Mouse (Mus musculus) myocyte (in vitro differentiated cells): ENCODE measurements around the gene Mrpl43. TPM values are rescaled to one million over a fixed set of nuclear protein-coding genes. Genes with fewer than 3 reads are reported as not detected.

ENCODE experiments used
- H3K27me3 ChIP-seq: one replicate; pipeline ENCODE4 v1.6.1; 2011; ENCODE audit not compliant: control insufficient read depth, insufficient read depth, insufficient read length
- H3K36me3 ChIP-seq: one replicate; pipeline ENCODE4 v1.6.1; 2011; ENCODE audit not compliant: control insufficient read depth, insufficient read depth
- H3K4me2 ChIP-seq: one replicate; pipeline ENCODE4 v1.6.1; 2011; ENCODE audit warnings: low read depth, control low read depth
- H3K4me3 ChIP-seq: one replicate; pipeline ENCODE4 v1.5.1; 2011; ENCODE audit warnings: mild to moderate bottlenecking, control low read depth, moderate library complexity
- H3K79me2 ChIP-seq: one replicate; pipeline ENCODE4 v1.6.1; 2011; ENCODE audit not compliant: control insufficient read depth, insufficient read depth
- H3ac ChIP-seq: one replicate; pipeline ENCODE4 v1.6.1; 2011; ENCODE audit not compliant: control insufficient read depth, insufficient read length
- CEBPB ChIP-seq: IDR thresholded peaks from 2 replicates; pipeline ENCODE4 v1.6.1; 2011; ENCODE audit warnings: mild to moderate bottlenecking, moderate library complexity; ENCODE audit not compliant: poor library complexity, insufficient read depth, severe bottlenecking
- E2F4 ChIP-seq: IDR thresholded peaks from one replicate; pipeline ENCODE4 v1.6.1; 2011; ENCODE audit warnings: mild to moderate bottlenecking, control low read depth, moderate library complexity; ENCODE audit not compliant: insufficient read depth
- MAX ChIP-seq: IDR thresholded peaks from one replicate; pipeline ENCODE4 v1.6.1; 2011; ENCODE audit warnings: low read depth, mild to moderate bottlenecking, control low read depth
- MYOD1 ChIP-seq, 3 experiments: IDR thresholded peaks; one replicate each; pipeline ENCODE4 v1.6.1; 2011; ENCODE audit warnings: control low read depth in 2 of 3, low read depth in 2 of 3, mild to moderate bottlenecking in 2 of 3, moderate library complexity in 1 of 3; ENCODE audit not compliant: insufficient read length in 2 of 3, control insufficient read depth in 1 of 3
- MYOG ChIP-seq, 3 experiments: IDR thresholded peaks; one replicate each; pipeline ENCODE4 v1.6.1; 2011; ENCODE audit warnings: control low read depth in 2 of 3, low read depth in 2 of 3, mild to moderate bottlenecking in 2 of 3; ENCODE audit not compliant: insufficient read length in 2 of 3, control insufficient read depth in 1 of 3, insufficient read depth in 1 of 3
- POLR2A ChIP-seq: IDR thresholded peaks from one replicate; pipeline ENCODE4 v1.6.1; 2011; ENCODE audit warnings: low read depth, mild to moderate bottlenecking, control low read depth, moderate library complexity; ENCODE audit not compliant: insufficient read length
- POLR2AphosphoS2 ChIP-seq: IDR thresholded peaks from one replicate; pipeline ENCODE4 v1.6.1; 2011; ENCODE audit warnings: low read depth, control low read depth; ENCODE audit not compliant: insufficient read length
- REST ChIP-seq: IDR thresholded peaks from one replicate; pipeline ENCODE4 v1.6.1; 2011; ENCODE audit warnings: mild to moderate bottlenecking, control low read depth, moderate library complexity; ENCODE audit not compliant: insufficient read depth, insufficient read length
- SRF ChIP-seq: IDR thresholded peaks from one replicate; pipeline ENCODE4 v1.6.1; 2011; ENCODE audit warnings: low read depth; ENCODE audit not compliant: control insufficient read depth, insufficient read length
- TCF12 ChIP-seq: IDR thresholded peaks from one replicate; pipeline ENCODE4 v1.6.1; 2011; ENCODE audit warnings: mild to moderate bottlenecking, control low read depth; ENCODE audit not compliant: poor library complexity, insufficient read depth, severe bottlenecking
- TCF3 ChIP-seq: IDR thresholded peaks from one replicate; pipeline ENCODE4 v1.6.1; 2011; ENCODE audit warnings: low read depth, control low read depth; ENCODE audit not compliant: insufficient read length
- USF1 ChIP-seq: IDR thresholded peaks from one replicate; pipeline ENCODE4 v1.6.1; 2011; ENCODE audit warnings: low read depth, mild to moderate bottlenecking, control low read depth, moderate library complexity
- polyA plus RNA-seq: library from polyadenylated mRNA; unstranded; fragments of >200 nt; fragmentation: generic; extraction: Trizol; gene quantifications from one replicate; pipeline ENCODE4 v1.2.1, GENCODE M21; 2012; ENCODE audit warnings: missing spikeins

The Mrpl43 gene
- polyA plus RNA-seq, 1 experiment: 81.3 TPM

DNA sequence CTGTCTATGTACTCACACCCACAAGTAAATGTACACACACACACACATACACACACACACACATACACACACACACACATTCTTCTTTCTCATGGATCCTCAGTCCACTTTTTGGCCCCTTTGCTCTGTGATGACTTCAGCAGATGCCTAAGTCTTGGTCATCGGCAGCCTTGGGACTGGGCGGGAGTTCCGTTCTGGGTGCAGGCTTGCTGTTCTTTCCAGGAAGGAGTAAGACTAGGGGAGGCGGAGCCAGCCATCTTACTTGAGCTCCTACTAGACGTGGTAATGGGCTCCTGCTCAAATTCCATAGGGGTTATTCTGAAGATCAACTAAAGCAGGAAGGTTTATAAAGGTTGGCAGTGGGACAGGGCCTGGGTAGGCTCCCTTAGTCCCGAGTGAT lies 14.1 kb upstream of the Mrpl43 start:
- Histone ChIP-seq H3K79me2 (peaks cover 55% of the 10 kb centered on the region), H3K27me3 (no peaks in the 10 kb centered on the region), H3K4me3 (no peak overlapping the region), H3ac (no peak overlapping the region), H3K36me3 (no peaks in the 10 kb centered on the region), H3K4me2 (peak overlapping the region; percentile 78)
- TF ChIP-seq REST (no peak), MYOD1 (IDR thresholded peaks at IDR 0.05; ENCODE audit: control insufficient read depth in 1 of 3, insufficient read length in 2 of 3, low read depth in 2 of 3) (no peak), TCF12 (no peak), MYOG (IDR thresholded peaks at IDR 0.05; ENCODE audit: control insufficient read depth in 1 of 3, insufficient read depth in 1 of 3, insufficient read length in 2 of 3, low read depth in 2 of 3) (no peak), CEBPB (no peak), POLR2A (no peak), MAX (no peak), POLR2AphosphoS2 (no peak), E2F4 (no peak), SRF (no peak), TCF3 (no peak)

DNA sequence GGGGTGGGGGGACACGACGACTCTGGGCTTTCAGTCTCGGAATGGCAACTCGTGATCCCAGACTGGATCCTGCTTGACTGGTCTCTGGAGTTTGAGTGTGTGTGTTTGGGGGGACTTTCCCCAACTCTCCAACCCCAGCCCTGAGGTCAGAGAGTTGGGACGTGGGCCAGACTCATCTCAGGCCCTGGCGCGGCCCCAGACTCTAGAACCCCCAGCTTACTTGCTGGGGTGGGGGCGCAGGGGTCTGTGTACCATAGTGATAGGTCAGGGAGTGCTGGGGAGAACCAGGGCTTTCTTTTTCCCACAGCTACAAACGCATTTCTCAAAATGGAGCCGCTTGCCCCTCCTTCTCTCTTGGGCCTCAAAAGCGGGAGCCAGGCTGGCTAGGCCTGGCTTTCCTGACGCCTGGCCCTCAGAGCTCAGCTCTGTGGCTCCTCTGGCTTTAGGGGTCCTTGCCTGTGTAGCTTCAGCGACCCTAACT lies 12.1 kb upstream of the Mrpl43 start:
- peak overlapping the region; percentile 86 for H3ac ChIP-seq
- no peak for TF ChIP-seq SRF
- TF ChIP-seq CEBPB: no peak
- TF ChIP-seq TCF12: no peak
- no peak for TF ChIP-seq REST
- TF ChIP-seq TCF3: no peak
- no peak for TF ChIP-seq MYOD1 (IDR thresholded peaks at IDR 0.05; ENCODE audit: control insufficient read depth in 1 of 3, insufficient read length in 2 of 3, low read depth in 2 of 3)
- no peak for TF ChIP-seq USF1
- TF ChIP-seq E2F4: no peak
- TF ChIP-seq POLR2AphosphoS2: no peak
- no peak for TF ChIP-seq POLR2A
- TF ChIP-seq MYOG (IDR thresholded peaks at IDR 0.05; ENCODE audit: control insufficient read depth in 1 of 3, insufficient read depth in 1 of 3, insufficient read length in 2 of 3, low read depth in 2 of 3): no peak
- no peak for TF ChIP-seq MAX
- H3K36me3 ChIP-seq: no peaks in the 10 kb centered on the region
- H3K4me3 ChIP-seq: peak overlapping the region; percentile 87
- H3K4me2 ChIP-seq: peak overlapping the region; percentile 78
- no peaks in the 10 kb centered on the region for H3K27me3 ChIP-seq
- H3K79me2 ChIP-seq: peaks cover 55% of the 10 kb centered on the region

DNA sequence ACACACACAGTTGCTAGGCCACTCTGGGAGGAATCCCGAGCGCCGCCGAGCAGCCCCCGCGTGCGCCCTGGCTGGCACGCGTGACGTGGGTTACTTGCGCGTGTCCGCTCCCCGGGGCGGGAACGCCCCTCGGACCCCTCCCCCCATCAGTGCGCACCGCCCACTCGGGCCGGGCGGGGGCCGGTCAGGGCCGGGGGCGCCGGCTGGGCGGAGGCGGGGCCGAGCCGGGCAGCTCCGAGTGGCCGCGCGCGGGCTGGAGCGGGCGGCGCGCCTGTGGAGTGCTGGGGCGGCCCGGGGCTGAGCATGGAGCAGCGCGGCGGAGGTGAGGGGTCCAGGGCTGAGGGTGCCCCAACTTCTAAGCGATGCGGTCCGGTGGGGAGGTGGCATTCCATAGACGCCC lies 11.7 kb upstream of the Mrpl43 start:
- peak overlapping the region; percentile 90 for H3K4me2 ChIP-seq
- H3K4me3 ChIP-seq: peak overlapping the region; percentile 87
- no peaks in the 10 kb centered on the region for H3K27me3 ChIP-seq
- H3K36me3 ChIP-seq: no peaks in the 10 kb centered on the region
- peak overlapping the region; percentile 86 for H3ac ChIP-seq
- peaks cover 55% of the 10 kb centered on the region for H3K79me2 ChIP-seq
- TF ChIP-seq MYOG (IDR thresholded peaks at IDR 0.05; ENCODE audit: control insufficient read depth in 1 of 3, insufficient read depth in 1 of 3, insufficient read length in 2 of 3, low read depth in 2 of 3): peak in 1 of 3 experiments; percentile 7
- TF ChIP-seq POLR2AphosphoS2: peak; percentile 74
- peak; percentile 70 for TF ChIP-seq POLR2A
- TF ChIP-seq MYOD1 (IDR thresholded peaks at IDR 0.05; ENCODE audit: control insufficient read depth in 1 of 3, insufficient read length in 2 of 3, low read depth in 2 of 3): no peak
- TF ChIP-seq CEBPB: no peak

DNA sequence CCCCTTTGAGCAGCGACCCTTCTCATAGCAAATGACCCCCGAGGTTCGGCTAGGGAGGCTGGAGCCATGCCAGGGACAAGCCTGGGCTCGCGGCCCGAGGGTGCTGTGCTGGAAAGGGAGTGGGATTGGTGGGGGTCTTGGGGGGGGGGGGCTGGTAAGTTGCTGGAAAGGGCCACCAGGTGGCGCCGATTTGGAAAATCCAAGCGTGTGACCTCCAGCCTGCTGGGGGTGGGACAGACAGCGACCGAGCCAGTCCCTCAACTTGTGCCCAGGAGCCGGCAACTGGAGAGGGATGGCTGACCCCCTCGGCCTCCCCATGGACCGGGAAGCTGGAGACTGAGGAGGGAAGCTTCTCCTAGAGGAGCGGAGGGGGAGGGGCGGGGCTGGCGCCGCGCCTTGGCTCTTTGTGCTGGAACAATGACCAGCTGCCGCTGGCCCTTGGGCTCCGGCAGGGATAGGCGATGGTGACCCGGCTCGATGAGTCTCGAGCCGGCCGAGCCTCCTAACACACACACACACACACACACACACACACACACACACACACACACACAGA lies 11.1 kb upstream of the Mrpl43 start:
- Histone ChIP-seq H3K36me3 (no peaks in the 10 kb centered on the region), H3K4me2 (peak overlapping the region; percentile 90), H3K4me3 (peak overlapping the region; percentile 87), H3K27me3 (no peaks in the 10 kb centered on the region), H3ac (peak overlapping the region; percentile 86), H3K79me2 (peaks cover 50% of the 10 kb centered on the region)
- peak in 1 of 3 experiments; percentile 64 for TF ChIP-seq MYOG (IDR thresholded peaks at IDR 0.05; ENCODE audit: control insufficient read depth in 1 of 3, insufficient read depth in 1 of 3, insufficient read length in 2 of 3, low read depth in 2 of 3)
- TF ChIP-seq TCF3: no peak
- no peak for TF ChIP-seq CEBPB
- TF ChIP-seq E2F4: no peak
- no peak for TF ChIP-seq MYOD1 (IDR thresholded peaks at IDR 0.05; ENCODE audit: control insufficient read depth in 1 of 3, insufficient read length in 2 of 3, low read depth in 2 of 3)
- TF ChIP-seq USF1: no peak
- no peak for TF ChIP-seq MAX
- TF ChIP-seq SRF: no peak
- no peak for TF ChIP-seq TCF12
- peak; percentile 59 for TF ChIP-seq POLR2AphosphoS2
- TF ChIP-seq REST: no peak
- TF ChIP-seq POLR2A: peak; percentile 51
